Mouse (Mus musculus) yolk sac, embryonic 10.5 days (tissue): ENCODE data around the gene U2af2.
A peak's percentile ranks its signal among the peaks of the same experiment; 100 is the strongest.

Source experiments
- DNase-seq: peaks from one replicate; pipeline ENCODE4 v3.0.0-alpha.2; 2017; ENCODE audit warnings: low spot score

Gene U2af2

GRCm38 (mm10) chr7:5116850-5117249 is 54.9 kb downstream of the U2af2 start, which contains the start of gene Rfpl4:
TSS of gene Rfpl4 (minus strand) at chr7:5116950.
- no peak for DNase-seq

DNA sequence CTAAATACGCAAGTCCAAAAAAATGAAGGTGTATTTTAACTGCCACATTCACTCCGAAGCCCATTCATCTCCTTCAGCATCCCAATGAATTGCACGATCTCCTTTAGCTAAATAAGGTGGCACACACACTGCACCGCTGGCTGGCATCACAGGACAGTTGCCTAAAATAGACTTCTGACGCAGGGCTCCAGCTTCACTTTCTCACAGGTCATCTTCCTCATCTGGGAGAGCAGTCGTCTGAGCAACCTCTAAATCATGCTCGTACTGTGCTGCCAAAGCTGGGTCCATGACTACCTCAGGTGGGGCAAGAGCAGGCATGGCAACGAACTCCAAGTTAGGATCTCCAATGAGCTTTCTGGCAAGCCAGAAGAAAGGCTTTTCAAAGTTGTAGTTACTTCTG is 63.1 kb downstream of the U2af2 start:
- DNase-seq = no peak

GRCm38 (mm10) chr7:5125549-5126406 is 63.8 kb downstream of the U2af2 start, which contains the start of gene Rasl2-9:
TSS of gene Rasl2-9 (minus strand) at chr7:5125950.
- DNase-seq = peak; percentile 58
